Mouse (Mus musculus): Measurements from ENCODE around the gene Gm20708. TPM values are rescaled to one million over a fixed set of nuclear protein-coding genes. Genes with fewer than 3 reads are reported as not detected.

Gene Gm20708
- polyA plus RNA-seq, 1 experiment from 2014 or later = 0.41 TPM

- no peaks in the 10 kb centered on the region for H3K9me3 ChIP-seq (replicated peaks; ENCODE audit: control insufficient read depth, low read length)
- peak; percentile 91 for DNase-seq (ENCODE audit: low spot score)
- no peak overlapping the region for H3K4me3 ChIP-seq (ENCODE audit: low read depth, low read length)
- ATAC-seq = peak; percentile 52; the same call in 1 of the 2 replicates
- WGBS = 26% methylated on average over 12 of the region's 12 CpGs
- H3K27ac ChIP-seq (ENCODE audit: low read depth, low read length) = no peak overlapping the region
- peaks cover 6% of the 10 kb centered on the region for H3K4me1 ChIP-seq (ENCODE audit: control insufficient read depth, insufficient read depth, low read length)
- H3K4me2 ChIP-seq (ENCODE audit: low read length) = no peak overlapping the region
- H3K27me3 ChIP-seq (replicated peaks; ENCODE audit: control insufficient read depth, insufficient read depth, low read length) = no peaks in the 10 kb centered on the region
- H3K36me3 ChIP-seq (ENCODE audit: control insufficient read depth, insufficient read depth, low read length) = no peaks in the 10 kb centered on the region
- peak overlapping the region; percentile 8; the same call in 1 of the 2 replicates for H3K9ac ChIP-seq (ENCODE audit: low read length)
These were observed 61.4 kb downstream of the Gm20708 start for GRCm38 (mm10) chr11:117870688-117871365.

- WGBS = 66% methylated on average over 5 of the region's 5 CpGs
- H3K4me3 ChIP-seq (ENCODE audit: low read depth, low read length) = no peak overlapping the region
- no peak overlapping the region for H3K4me2 ChIP-seq (ENCODE audit: low read length)
- H3K9ac ChIP-seq (ENCODE audit: low read length) = peak overlapping the region; percentile 8; the same call in 1 of the 2 replicates
- H3K36me3 ChIP-seq (ENCODE audit: control insufficient read depth, insufficient read depth, low read length) = no peaks in the 10 kb centered on the region
- ATAC-seq (no peak), DNase-seq (ENCODE audit: low spot score) (no peak)
- H3K9me3 ChIP-seq (replicated peaks; ENCODE audit: control insufficient read depth, low read length) = no peaks in the 10 kb centered on the region
- no peak overlapping the region for H3K27ac ChIP-seq (ENCODE audit: low read depth, low read length)
- H3K4me1 ChIP-seq (ENCODE audit: control insufficient read depth, insufficient read depth, low read length) = peaks cover under 1% of the 10 kb centered on the region
- H3K27me3 ChIP-seq (replicated peaks; ENCODE audit: control insufficient read depth, insufficient read depth, low read length) = no peaks in the 10 kb centered on the region
These were observed 61.9 kb downstream of the Gm20708 start for GRCm38 (mm10) chr11:117871376-117871775.

GRCm38 (mm10) chr11:117871911-117872584 lies 62.6 kb downstream of the Gm20708 start:
- WGBS = 64% methylated on average over 12 of the region's 12 CpGs
- no peaks in the 10 kb centered on the region for H3K27me3 ChIP-seq (replicated peaks; ENCODE audit: control insufficient read depth, insufficient read depth, low read length)
- no peaks in the 10 kb centered on the region for H3K36me3 ChIP-seq (ENCODE audit: control insufficient read depth, insufficient read depth, low read length)
- no peaks in the 10 kb centered on the region; the same call in 1 of the 2 replicates for H3K4me1 ChIP-seq (ENCODE audit: control insufficient read depth, insufficient read depth, low read length)
- DNase-seq (ENCODE audit: low spot score) (no peak), ATAC-seq (no peak)
- H3K9ac ChIP-seq (ENCODE audit: low read length) = no peak overlapping the region; the same call in 1 of the 2 replicates
- H3K4me3 ChIP-seq (ENCODE audit: low read depth, low read length) = no peak overlapping the region
- no peak overlapping the region; the same call in 1 of the 2 replicates for H3K4me2 ChIP-seq (ENCODE audit: low read length)
- H3K9me3 ChIP-seq (replicated peaks; ENCODE audit: control insufficient read depth, low read length) = no peaks in the 10 kb centered on the region
- no peak overlapping the region for H3K27ac ChIP-seq (ENCODE audit: low read depth, low read length)

DNA sequence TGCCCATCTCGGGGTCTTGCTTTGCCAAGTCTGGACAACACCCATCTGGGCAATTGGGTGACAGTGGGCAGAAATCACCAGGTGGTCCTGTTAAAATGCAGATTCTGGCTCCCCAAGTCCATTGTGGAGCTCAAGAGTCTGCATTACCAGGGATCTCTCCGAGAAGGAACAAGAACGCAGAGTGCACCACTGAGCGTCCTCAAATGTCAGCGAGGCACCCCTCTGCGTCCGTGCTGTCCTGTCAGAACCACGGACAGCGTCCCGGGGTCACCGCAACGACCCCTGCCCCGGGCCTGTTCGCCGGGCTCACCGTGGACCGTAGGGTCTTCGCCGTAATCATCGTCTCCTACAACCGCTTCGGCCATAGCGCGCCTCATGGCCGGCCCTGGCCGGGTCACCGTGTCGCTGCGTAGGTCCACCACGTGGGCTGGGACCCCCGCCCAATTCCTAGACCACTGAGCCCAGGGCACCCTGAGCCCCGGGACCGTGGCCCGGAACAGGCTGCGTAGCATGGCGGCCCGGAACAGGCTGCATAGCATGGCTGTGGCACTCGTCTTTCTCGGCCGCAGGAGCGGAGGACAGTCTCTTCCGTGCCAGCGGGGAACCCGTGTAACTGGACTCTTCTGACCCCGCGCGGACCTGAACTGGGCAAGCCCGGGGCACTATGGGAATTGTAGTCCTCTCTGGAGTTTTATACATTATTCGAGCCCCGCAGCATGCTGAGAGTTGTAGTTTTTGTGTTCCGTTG lies 63.6 kb downstream of the Gm20708 start, which contains the start of gene Tha1:
Gene Tha1, minus strand, starts transcription at position 621 of the 748 bp plus-strand sequence.
- H3K4me2 ChIP-seq (ENCODE audit: low read length) = peak within 1 kb of the TSS; percentile 73
- no peak within 1 kb of the TSS for H3K27ac ChIP-seq (ENCODE audit: low read depth, low read length)
- H3K9ac ChIP-seq (ENCODE audit: low read length) = peak within 1 kb of the TSS; percentile 69
- DNase-seq (ENCODE audit: low spot score) (peak; percentile 86), ATAC-seq (peak; percentile 78)
- no peaks in the 10 kb centered on the region for H3K27me3 ChIP-seq (replicated peaks; ENCODE audit: control insufficient read depth, insufficient read depth, low read length)
- WGBS = 1% methylated on average over 51 of the region's 51 CpGs
- peaks cover under 1% of the 10 kb centered on the region for H3K4me1 ChIP-seq (ENCODE audit: control insufficient read depth, insufficient read depth, low read length)
- H3K4me3 ChIP-seq (ENCODE audit: low read depth, low read length) = peak within 1 kb of the TSS; percentile 62
- no peaks in the 10 kb centered on the region for H3K9me3 ChIP-seq (replicated peaks; ENCODE audit: control insufficient read depth, low read length)
- H3K36me3 ChIP-seq (ENCODE audit: control insufficient read depth, insufficient read depth, low read length) = no peaks in the 10 kb centered on the region

GRCm38 (mm10) chr11:117874419-117874818 lies 65.0 kb downstream of the Gm20708 start:
- DNase-seq (ENCODE audit: low spot score) (no peak), ATAC-seq (no peak)
- Histone ChIP-seq H3K9ac (ENCODE audit: low read length) (no peak overlapping the region), H3K4me1 (ENCODE audit: control insufficient read depth, insufficient read depth, low read length) (peaks cover 10% of the 10 kb centered on the region), H3K27ac (ENCODE audit: low read depth, low read length) (no peak overlapping the region), H3K27me3 (replicated peaks; ENCODE audit: control insufficient read depth, insufficient read depth, low read length) (no peaks in the 10 kb centered on the region), H3K9me3 (replicated peaks; ENCODE audit: control insufficient read depth, low read length) (no peaks in the 10 kb centered on the region), H3K36me3 (ENCODE audit: control insufficient read depth, insufficient read depth, low read length) (no peaks in the 10 kb centered on the region), H3K4me2 (ENCODE audit: low read length) (no peak overlapping the region), H3K4me3 (ENCODE audit: low read depth, low read length) (no peak overlapping the region)
- 63% methylated on average over 4 of the region's 4 CpGs for WGBS

DNA sequence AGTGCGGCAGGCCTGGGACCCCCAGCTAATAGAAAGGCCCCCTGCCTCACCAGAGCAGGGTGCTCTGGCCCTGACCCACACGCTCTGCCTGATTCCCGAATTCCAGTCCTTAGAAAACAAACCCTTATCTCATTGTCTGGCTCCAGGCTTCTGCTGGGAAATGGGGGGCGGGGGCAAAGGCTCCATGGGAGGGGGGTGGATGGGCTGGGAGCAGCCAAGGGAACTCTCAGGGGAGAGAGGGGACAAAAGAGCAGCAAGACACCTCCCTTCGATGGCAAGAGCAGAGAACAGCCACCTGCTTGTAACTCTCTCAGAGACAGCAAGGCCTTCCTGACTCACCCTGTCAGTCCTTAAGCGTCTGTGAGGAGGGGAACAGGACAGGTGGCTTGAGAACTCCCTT lies 66.2 kb downstream of the Gm20708 start:
- ATAC-seq = no peak
- Histone ChIP-seq H3K27ac (ENCODE audit: low read depth, low read length) (no peak overlapping the region), H3K9ac (ENCODE audit: low read length) (no peak overlapping the region), H3K27me3 (replicated peaks; ENCODE audit: control insufficient read depth, insufficient read depth, low read length) (no peaks in the 10 kb centered on the region), H3K4me3 (ENCODE audit: low read depth, low read length) (no peak overlapping the region), H3K9me3 (replicated peaks; ENCODE audit: control insufficient read depth, low read length) (no peaks in the 10 kb centered on the region), H3K4me1 (ENCODE audit: control insufficient read depth, insufficient read depth, low read length) (peaks cover 10% of the 10 kb centered on the region), H3K36me3 (ENCODE audit: control insufficient read depth, insufficient read depth, low read length) (no peaks in the 10 kb centered on the region), H3K4me2 (ENCODE audit: low read length) (no peak overlapping the region)
- WGBS = 10% methylated on average over 6 of the region's 6 CpGs
- DNase-seq (ENCODE audit: low spot score) = no peak

GRCm38 (mm10) chr11:117877917-117878745 lies 68.7 kb downstream of the Gm20708 start:
- Histone ChIP-seq H3K9ac (ENCODE audit: low read length) (peak overlapping the region; percentile 35; the same call in 1 of the 2 replicates), H3K27ac (ENCODE audit: low read depth, low read length) (peak overlapping the region; percentile 63)
- ATAC-seq = peak; percentile 70

DNA sequence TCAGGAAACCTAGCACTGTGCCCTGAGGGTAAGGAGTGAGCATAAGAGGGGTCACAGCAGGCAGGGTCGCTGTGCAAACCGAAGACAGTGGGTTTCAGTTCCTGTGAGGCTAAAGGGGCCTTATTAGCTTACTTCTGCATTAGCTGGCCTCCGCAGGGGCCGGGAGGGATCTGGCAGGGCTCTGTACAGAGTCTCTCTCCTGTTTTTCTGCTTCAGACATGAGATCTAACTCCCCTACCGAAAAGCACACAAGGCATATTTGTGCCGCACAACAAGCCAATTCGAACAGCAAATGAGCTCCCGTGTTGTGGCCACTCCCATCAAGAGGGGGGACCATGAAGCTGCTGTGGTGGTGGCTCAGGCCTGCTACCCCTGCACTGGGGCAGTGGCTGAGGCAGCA lies 69.4 kb downstream of the Gm20708 start:
- 8% methylated on average over 8 of the region's 8 CpGs for WGBS
- Histone ChIP-seq H3K9ac (ENCODE audit: low read length) (peak overlapping the region; percentile 13; the same call in 1 of the 2 replicates), H3K27ac (ENCODE audit: low read depth, low read length) (peak overlapping the region; percentile 63), H3K9me3 (replicated peaks; ENCODE audit: control insufficient read depth, low read length) (no peaks in the 10 kb centered on the region), H3K36me3 (ENCODE audit: control insufficient read depth, insufficient read depth, low read length) (no peaks in the 10 kb centered on the region), H3K27me3 (replicated peaks; ENCODE audit: control insufficient read depth, insufficient read depth, low read length) (no peaks in the 10 kb centered on the region), H3K4me3 (ENCODE audit: low read depth, low read length) (no peak overlapping the region), H3K4me2 (ENCODE audit: low read length) (peak overlapping the region; percentile 34; the same call in 1 of the 2 replicates), H3K4me1 (ENCODE audit: control insufficient read depth, insufficient read depth, low read length) (peaks cover 10% of the 10 kb centered on the region; the same call in 1 of the 2 replicates)
- ATAC-seq (peak; percentile 29), DNase-seq (ENCODE audit: low spot score) (no peak)

More at GRCm38 (mm10) chr11:117877917-117878745, 68.7 kb downstream of the Gm20708 start:
- Histone ChIP-seq H3K4me2 (ENCODE audit: low read length) (peak overlapping the region; percentile 34; the same call in 1 of the 2 replicates), H3K27me3 (replicated peaks; ENCODE audit: control insufficient read depth, insufficient read depth, low read length) (no peaks in the 10 kb centered on the region), H3K4me3 (ENCODE audit: low read depth, low read length) (no peak overlapping the region), H3K36me3 (ENCODE audit: control insufficient read depth, insufficient read depth, low read length) (no peaks in the 10 kb centered on the region), H3K4me1 (ENCODE audit: control insufficient read depth, insufficient read depth, low read length) (peaks cover 10% of the 10 kb centered on the region), H3K9me3 (replicated peaks; ENCODE audit: control insufficient read depth, low read length) (no peaks in the 10 kb centered on the region)
- 28% methylated on average over 12 of the region's 13 CpGs for WGBS
- peak; percentile 73 for DNase-seq (ENCODE audit: low spot score)

All from forebrain, embryonic 14.5 days (tissue).